In the genomic region with DNA sequence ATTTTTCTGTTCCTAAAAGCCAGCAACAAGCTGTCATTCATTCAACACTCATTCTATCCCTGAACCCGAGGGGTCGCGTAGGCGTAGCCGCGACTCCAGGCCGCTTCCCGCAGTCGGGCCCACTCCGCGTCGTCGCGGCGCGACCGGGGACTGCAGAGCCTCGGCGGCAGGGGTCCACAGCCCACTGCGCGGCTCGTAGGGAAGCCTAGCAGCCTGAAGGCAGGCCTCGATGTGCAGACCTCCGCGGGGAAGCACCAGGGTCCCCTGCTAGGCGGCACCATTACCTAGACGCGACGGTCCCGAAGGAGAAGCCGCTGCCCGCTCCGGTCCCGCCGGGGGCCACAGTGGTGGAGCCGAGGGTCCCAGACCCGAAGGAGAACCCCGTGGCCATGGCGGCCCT, we compare ENCODE assay signal across 8 mouse cellular contexts. TPM values are rescaled to one million over a fixed set of nuclear protein-coding genes. Genes with fewer than 3 reads are reported as not detected.
A peak's percentile ranks its signal among the peaks of the same experiment; 100 is the strongest.
DNase-seq lines count a peak whose midpoint lies in the region; ATAC-seq lines count a peak whose summit lies in the region.

No protein-coding gene starts in this region.

- under 1% methylated on average over 39 of the region's 39 CpGs for WGBS in lung, embryonic 15.5 days
- WGBS in hindbrain, embryonic 10.5 days, result under 1% methylated on average over 39 of the region's 39 CpGs

- no peaks in the 10 kb centered on the region for H3K27me3 ChIP-seq in lung, embryonic 15.5 days
- no peaks in the 10 kb centered on the region for H3K27me3 ChIP-seq in hindbrain, embryonic 10.5 days (ENCODE audit: insufficient read depth, poor library complexity, severe bottlenecking)

- DNase-seq in lung, postnatal 14 days, result no peak
- DNase-seq in brain, adult 2 months (ENCODE audit: low read depth, low spot score), result peak; percentile 42
- DNase-seq in hindbrain, embryonic 10.5 days (ENCODE audit: low spot score), result no peak
- DNase-seq in adrenal gland, adult (ENCODE audit: inconsistent age in 2 of 2, low spot score in 1 of 2), result no peak
- DNase-seq in layer of hippocampus, postnatal 10 days (ENCODE audit: low spot score in 2 of 2), result no peak
- no peak for DNase-seq in kidney, adult 8-10 months

- peaks cover 18% of the 10 kb centered on the region for H3K4me1 ChIP-seq in lung, embryonic 15.5 days
- peaks cover 22% of the 10 kb centered on the region for H3K4me1 ChIP-seq in hindbrain, embryonic 10.5 days (replicated peaks)

- peak overlapping the region; percentile 97 for H3K9ac ChIP-seq in lung, embryonic 15.5 days

- no peaks in the 10 kb centered on the region for H3K9me3 ChIP-seq in lung, embryonic 15.5 days
- no peaks in the 10 kb centered on the region for H3K9me3 ChIP-seq in hindbrain, embryonic 10.5 days

- 0 out of 2 replicates have a peak, but pooled peaks cover 2% of the 10 kb centered on the region for H3K36me3 ChIP-seq in lung, embryonic 15.5 days
- H3K36me3 ChIP-seq in hindbrain, embryonic 10.5 days, result peaks cover 20% of the 10 kb centered on the region

- peak overlapping the region; percentile 63 for H3K4me2 ChIP-seq in lung, embryonic 15.5 days

- peak; percentile 56 for ATAC-seq in lung, embryonic 15.5 days (ENCODE audit: borderline replicate concordance, extremely low read depth, low FRiP score, low TSS enrichment)
- peak; percentile 23 for ATAC-seq in megakaryocyte progenitor cell, adult 5-6 weeks (replicated peaks; ENCODE audit: poor library complexity)

- peak overlapping the region; percentile 85 for H3K27ac ChIP-seq in lung, embryonic 15.5 days
- peak overlapping the region; percentile 97 for H3K27ac ChIP-seq in hindbrain, embryonic 10.5 days

- peak overlapping the region; percentile 94 for H3K4me3 ChIP-seq in lung, embryonic 15.5 days
- H3K4me3 ChIP-seq in hindbrain, embryonic 10.5 days, result peak overlapping the region; percentile 82

RNA-seq across cellular contexts. Expression of gene Nupl1, which starts 0.4 kb away (rescaled TPM):
- polyA plus RNA-seq in lung, embryonic 15.5 days (2015; fragmentation: Nextera tagmentation; extraction: Ambion mirVana), result 0.05 TPM in 1 of 2 replicates, not detected in the other
- polyA plus RNA-seq in hindbrain, embryonic 10.5 days (2016; fragmentation: Nextera tagmentation; extraction: Ambion mirVana), result 0.05 and 0.07 TPM in 2 replicates
- not detected in 2 replicates for total RNA-seq in megakaryocyte progenitor cell, adult 5-6 weeks (2015)
- not detected in 2 replicates for total RNA-seq in megakaryocyte progenitor cell, adult 5-6 weeks (2017)
- under 1 TPM; 0.16 TPM for total RNA-seq in layer of hippocampus, postnatal 10 days (2021)

RNA-seq across cellular contexts. Expression of gene Gm49336, which starts 0.4 kb away (rescaled TPM):
- polyA plus RNA-seq in lung, embryonic 15.5 days (2015; fragmentation: Nextera tagmentation; extraction: Ambion mirVana), result 47.4 and 49.1 TPM in 2 replicates
- 44.0 and 62.6 TPM in 2 replicates for polyA plus RNA-seq in hindbrain, embryonic 10.5 days (2016; fragmentation: Nextera tagmentation; extraction: Ambion mirVana)
- 78.5 and 89.2 TPM in 2 replicates for total RNA-seq in megakaryocyte progenitor cell, adult 5-6 weeks (2015)
- total RNA-seq in megakaryocyte progenitor cell, adult 5-6 weeks (2017), result 97.0 and 110 TPM in 2 replicates
- total RNA-seq in layer of hippocampus, postnatal 10 days (2021), result 100 to 1,000 TPM in 1 of 2 experiments, 10 to 100 TPM in 1; 98.5 to 110 TPM

RNA-seq across cellular contexts. Expression of gene Mtmr6, which starts 14.1 kb away (rescaled TPM):
- 34.6 and 37.4 TPM in 2 replicates for polyA plus RNA-seq in lung, embryonic 15.5 days (2015; fragmentation: Nextera tagmentation; extraction: Ambion mirVana)
- polyA plus RNA-seq in hindbrain, embryonic 10.5 days (2016; fragmentation: Nextera tagmentation; extraction: Ambion mirVana), result 32.2 and 35.9 TPM in 2 replicates
- total RNA-seq in megakaryocyte progenitor cell, adult 5-6 weeks (2015), result 40.9 and 45.2 TPM in 2 replicates
- 59.6 and 66.2 TPM in 2 replicates for total RNA-seq in megakaryocyte progenitor cell, adult 5-6 weeks (2017)
- 10 to 100 TPM; 89.7 to 98.9 TPM for total RNA-seq in layer of hippocampus, postnatal 10 days (2021)

RNA-seq across cellular contexts. Expression of gene Atp8a2, which starts 53.9 kb away (rescaled TPM):
- polyA plus RNA-seq in lung, embryonic 15.5 days (2015; fragmentation: Nextera tagmentation; extraction: Ambion mirVana), result 1.5 and 1.8 TPM in 2 replicates
- 4.4 and 8.0 TPM in 2 replicates for polyA plus RNA-seq in hindbrain, embryonic 10.5 days (2016; fragmentation: Nextera tagmentation; extraction: Ambion mirVana)
- total RNA-seq in megakaryocyte progenitor cell, adult 5-6 weeks (2015), result 0.32 and 0.68 TPM in 2 replicates
- total RNA-seq in megakaryocyte progenitor cell, adult 5-6 weeks (2017), result 0.34 and 0.37 TPM in 2 replicates
- total RNA-seq in layer of hippocampus, postnatal 10 days (2021), result 10 to 100 TPM; 61.5 to 72.0 TPM
